Mouse (Mus musculus): ENCODE results near the gene Snupn. TPM values are rescaled to one million over a fixed set of nuclear protein-coding genes. Genes with fewer than 3 reads are reported as not detected.
"Not testable (repeated sequence)": the region's sequence is repeated elsewhere in the genome, so short reads cannot be mapped to it uniquely, and the experiment has no call there.

Gene Snupn
- 10 to 100 TPM; 13.5 to 16.5 (median 15.5) TPM for total RNA-seq (2022)

DNA sequence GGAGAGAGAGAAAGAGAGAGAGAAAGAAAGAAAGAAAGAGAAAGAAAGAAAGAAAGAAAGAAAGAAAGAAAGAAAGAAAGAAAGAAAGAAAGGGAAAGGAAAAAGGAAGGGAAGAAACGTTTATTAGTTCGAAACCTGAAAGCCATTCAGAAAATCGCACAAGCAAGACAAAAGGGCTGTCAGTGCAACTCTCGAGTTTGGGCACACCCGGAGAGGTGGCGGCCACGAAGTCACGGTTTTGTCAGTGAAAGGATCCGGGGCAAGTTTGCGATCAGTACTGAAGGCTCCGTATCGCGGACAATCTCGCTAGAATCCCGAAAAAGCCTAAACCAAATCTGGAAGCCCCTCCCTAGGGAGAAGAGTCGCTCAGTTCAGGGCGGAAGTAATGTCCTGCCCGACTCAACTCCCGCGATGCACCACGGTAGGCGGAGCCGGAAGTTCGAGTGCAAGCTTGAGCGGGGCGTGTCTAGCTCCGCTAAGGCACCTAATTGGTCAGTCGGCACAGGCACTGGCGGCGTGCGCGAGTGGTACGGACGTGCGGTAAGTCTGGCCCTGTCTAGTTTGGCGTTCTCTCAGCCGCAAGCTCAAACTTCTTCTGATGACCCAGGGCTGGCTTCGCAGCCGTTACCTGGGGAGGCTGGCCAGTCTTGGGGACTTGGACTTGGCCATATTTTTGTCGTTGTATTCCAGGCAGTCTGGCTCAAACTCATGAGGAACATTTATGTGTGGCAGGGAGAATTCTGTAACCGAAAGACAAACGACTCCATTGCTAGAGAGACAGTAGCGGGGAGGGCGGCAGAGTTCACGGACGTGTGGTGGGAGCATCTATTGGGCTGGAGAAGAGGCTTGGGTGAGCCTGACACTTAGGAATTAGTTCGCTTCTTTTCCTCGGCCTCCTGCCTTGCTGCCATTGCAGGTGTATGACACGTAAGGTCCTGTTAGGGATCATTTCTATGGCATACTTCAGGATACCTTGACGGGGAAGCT, at the start of gene Snupn:
Gene Snupn, plus strand, starts transcription at position 465 of the 987 bp plus-strand sequence.
- DNase-seq (ENCODE audit: low spot score in 2 of 2) = peak; percentile 84 to 94

DNA sequence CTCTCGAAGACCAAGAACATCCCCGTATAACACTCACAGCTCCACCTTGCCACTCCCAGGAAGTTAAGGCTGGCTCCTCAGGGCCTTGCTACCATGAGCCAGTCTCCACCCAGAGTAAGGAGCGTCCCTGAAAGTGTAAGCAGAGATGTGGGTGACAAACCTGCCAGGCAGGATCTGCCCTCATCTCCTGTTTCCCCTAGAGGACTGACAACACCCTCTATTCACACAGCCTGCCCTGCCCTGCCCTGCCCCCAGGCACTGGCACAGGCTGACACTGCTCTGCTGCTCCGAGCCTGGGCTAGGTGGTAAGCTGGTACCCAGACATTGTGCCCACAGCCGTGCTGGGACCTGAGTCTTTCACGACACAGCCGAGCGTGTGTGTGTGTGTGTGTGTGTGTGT, 49.5 kb upstream of the Snupn start:
- no peak for DNase-seq (ENCODE audit: low spot score in 2 of 2)

DNA sequence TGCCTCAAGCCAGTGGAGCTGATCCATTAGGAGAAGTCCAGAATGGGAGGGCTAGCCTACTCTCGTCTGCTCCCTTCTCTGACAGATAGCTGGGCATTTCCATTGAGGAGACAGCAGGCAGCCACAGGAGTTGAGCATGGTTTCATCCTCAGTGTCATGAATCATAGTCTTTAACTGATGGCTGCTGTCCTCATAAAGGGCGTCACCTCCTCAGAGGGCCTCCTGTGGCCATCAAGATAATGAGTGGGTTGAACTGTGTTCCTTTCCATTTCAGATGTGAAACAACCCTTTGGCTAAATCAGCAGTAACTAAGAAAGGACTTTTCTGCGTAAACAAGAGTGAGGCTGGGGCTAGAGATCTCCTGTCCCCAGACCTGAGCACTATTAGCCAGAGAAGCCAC, 47.0 kb upstream of the Snupn start:
- DNase-seq (ENCODE audit: low spot score in 2 of 2) = no peak

DNA sequence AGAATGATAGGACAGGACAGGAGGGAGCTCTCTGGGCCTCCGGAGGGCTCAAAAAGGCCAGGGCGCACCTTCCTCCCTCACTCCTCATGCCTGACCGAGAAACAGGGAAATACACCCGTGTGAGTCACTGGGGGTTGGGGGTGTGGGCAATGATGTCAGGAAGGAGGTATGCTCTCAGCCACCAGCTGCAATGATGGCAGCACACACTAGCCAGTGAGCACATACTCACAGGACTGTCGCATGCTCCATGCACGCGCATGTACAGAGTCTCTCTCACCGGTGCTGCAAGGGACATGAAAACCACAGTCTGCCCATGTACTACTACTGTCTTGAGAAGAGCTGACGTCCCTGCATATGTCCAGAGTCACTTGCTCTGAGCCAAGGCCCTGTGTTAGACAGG, 43.1 kb upstream of the Snupn start:
- DNase-seq (ENCODE audit: low spot score in 2 of 2) = no peak

DNA sequence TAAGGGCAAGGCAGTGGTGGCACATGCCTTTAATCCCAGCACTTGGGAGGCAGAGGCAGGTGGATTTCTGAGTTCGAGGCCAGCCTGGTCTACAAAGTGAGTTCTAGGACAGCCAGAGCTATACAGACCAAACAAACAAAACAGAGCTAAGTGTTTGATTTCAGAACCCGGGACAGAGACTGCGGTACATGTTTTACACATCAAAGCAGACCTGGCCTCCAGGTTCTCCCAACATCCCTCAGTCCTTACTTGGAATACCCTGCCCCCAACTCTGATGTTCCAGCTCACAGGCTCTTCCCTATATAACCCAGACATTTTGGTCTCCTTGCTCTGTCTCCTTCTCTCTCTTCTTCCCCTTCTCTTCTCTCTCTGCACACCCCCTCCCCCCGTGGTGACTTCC, 40.7 kb upstream of the Snupn start:
- not testable (repeated sequence) for DNase-seq (ENCODE audit: low spot score in 2 of 2)

DNA sequence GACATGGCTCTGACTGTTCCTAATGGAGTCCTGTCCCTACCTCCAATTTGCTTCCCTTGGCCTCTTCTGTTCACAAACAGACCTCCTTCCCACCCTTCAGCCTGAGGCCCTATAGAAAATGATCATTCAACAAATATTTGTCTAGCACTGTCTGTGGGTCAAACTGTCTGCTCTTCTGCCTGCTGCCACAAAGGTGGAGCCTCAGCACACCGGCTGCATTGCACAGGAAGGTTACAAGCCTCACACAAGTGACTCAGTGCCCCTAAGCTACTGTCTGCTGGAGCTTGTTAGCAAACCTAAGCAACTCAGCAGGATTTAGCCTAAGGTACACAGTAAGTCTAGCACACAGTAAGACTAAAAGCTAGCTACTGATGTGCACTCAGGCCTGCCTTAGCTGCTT, 39.7 kb upstream of the Snupn start:
- no peak for DNase-seq (ENCODE audit: low spot score in 2 of 2)

DNA sequence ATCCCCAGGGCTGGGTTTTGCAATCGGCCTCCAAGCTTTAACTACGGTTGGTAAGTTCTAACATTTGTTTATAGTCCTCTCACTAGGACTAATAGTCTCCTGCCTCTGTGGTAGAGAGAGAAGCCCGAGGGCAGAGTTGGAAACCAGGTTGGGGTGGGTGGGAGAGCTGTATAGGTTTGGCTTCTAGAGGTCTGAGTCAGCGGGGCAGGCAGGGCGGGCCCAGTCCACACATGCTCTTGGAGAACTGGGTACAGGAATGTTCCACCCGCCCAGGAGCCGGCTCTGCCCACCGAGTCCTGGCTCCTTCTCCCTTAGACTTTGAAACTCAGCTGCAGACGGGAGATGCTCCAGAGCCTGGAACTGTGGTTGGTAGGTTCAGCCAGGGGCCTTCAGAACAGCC, 36.7 kb upstream of the Snupn start:
- no peak for DNase-seq (ENCODE audit: low spot score in 2 of 2)

DNA sequence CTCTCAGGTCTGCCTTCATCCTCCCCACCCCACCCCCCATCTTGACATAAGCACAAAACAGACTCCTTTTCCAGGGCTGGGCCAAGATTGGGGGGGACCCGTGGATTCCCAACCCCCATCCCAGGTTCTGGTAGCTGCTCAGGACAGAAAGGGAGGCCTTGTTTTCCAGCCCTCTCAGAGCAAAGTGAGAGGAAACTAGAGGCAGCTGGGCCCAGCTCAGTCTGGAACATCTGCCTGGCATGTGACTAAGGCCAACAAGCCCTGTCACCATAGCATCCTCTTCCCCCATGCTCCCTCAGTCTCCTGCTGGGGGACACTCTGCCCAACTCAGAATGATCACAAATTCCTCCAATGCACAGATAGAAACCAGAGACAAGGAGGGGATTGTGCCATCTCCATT, 35.6 kb upstream of the Snupn start:
- no peak for DNase-seq (ENCODE audit: low spot score in 2 of 2)

DNA sequence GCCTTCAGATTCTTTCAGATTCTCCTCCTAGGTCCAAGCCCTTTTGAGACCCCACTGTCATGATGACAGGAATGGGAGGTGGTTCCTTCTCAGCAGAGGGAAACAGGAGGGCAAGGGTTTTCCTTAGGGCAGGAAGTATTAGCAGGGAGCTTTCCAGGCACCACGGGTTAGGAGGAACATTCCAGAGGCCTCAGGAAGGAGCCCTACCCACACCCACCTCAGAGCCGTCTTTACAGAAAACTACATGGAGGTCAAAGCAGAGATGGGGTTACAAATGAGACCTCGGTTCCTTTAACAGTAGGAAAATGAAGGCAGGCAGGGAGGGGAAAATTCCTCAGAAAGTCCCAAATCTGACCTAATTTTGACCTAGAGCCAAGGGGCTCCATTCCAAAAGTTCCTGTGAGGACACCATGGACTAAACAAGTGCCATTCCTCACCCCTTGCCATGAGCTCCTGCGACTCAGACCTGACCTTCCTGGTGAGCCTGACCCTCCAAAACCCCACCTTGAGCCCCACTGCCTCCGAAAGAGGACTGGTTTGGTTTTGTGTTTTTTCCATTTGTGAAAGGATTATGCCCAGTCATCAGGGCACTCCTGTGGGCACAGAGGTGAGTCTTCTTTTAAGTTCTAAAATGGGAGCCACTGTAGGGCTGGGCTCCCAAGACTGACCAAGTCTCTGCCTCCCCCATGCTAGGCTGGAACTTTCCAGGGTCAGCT, 34.8 kb upstream of the Snupn start:
- DNase-seq (ENCODE audit: low spot score in 2 of 2) = no peak

DNA sequence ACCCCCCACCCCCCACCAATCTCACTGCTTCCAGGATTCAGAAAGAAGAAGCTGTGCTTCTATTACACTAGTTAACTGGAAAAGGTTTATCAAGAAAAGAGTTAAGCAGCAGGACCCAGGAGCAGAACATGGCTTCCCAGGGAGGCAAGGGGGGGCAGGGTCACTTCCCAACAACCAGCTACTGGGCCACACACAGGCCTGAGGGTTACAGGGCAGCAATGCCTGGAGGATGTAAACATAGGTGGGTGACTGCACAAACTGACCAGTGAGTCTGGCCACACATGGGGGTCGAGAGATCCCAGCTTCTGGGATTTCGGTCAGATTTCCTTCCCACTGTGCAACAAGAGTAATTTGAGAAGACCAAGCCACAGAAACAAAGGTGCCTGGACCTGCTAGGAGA, 33.5 kb upstream of the Snupn start:
- DNase-seq (ENCODE audit: low spot score in 2 of 2) = no peak

DNA sequence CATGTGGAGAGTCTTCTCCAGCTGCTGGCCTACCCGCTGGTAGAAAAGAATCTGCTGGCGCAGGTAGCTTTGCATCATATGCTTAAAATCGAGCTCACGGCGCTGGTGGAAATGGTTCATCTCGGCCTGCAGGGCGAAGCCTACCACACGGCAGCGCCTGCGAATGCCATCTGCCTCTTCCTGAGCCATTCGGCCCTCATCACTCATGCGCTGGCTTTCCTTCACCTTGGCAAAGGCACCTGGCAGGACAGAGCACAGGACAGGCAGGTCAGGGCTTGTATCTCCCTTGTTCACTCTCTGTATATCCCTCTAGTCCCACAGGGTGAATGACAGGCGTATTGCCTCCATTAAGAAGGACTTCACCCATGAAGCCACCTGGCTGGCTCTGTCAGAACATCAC, 32.2 kb upstream of the Snupn start:
- no peak for DNase-seq (ENCODE audit: low spot score in 2 of 2)

DNA sequence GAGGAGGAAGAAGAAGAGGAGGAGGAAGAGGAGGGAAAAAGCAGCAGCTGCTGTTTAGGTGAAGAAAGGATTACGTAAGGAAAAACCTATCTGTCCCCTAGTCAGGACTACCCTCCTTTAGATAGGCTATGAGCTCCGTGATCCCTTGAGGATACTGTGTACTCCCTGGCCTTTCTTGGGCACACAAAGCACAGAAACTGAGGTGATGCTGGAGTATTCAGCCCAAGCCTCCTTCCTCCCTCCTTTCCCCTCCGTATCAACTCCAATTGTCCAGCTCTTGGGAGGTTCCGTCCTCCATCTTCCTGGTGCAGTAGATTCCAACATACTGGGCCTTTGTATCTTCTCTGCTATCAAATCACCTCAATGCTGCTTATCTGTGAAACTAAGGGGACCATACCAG, 27.9 kb upstream of the Snupn start:
- DNase-seq (ENCODE audit: low spot score in 2 of 2) = no peak

DNA sequence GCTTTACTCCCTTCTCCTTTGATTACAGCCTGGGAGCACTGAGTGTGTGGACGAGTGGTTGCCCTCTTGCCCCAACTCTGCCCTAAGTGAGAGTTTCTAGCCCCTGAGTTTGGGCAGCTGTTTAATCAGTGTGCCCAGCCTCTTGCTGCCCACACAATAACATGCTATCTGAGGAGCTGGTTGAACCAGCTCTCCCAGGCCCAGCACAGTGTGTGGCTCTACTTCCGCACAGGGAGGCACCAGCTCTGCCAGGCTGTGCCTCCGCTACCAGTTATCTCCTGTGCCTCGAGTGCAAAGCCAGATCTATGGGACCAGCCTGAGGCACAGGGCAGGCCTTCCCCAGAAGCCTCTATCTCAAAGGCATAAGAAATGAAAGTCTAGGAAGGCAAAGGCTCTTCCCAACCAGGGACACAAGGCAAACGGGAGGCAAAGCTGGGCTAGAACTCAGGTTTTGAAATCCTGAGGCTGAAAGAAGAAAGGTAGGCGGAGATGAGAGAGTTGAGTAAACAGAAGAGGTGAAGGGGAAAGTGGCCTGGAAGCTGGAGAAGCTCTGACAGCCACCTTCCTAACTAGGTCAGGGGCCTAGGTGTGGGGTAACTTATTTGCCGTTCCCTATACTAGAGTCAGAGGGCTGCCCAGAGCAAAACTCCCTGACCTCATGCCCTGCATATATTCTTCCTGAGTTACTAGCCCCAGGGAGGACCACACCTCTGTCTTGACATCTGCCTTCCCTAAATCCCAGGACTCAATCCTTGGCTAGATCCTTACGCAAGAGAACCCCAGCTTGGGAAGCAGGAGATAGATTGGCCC, 26.6 kb upstream of the Snupn start:
- DNase-seq (ENCODE audit: low spot score in 2 of 2) = no peak

DNA sequence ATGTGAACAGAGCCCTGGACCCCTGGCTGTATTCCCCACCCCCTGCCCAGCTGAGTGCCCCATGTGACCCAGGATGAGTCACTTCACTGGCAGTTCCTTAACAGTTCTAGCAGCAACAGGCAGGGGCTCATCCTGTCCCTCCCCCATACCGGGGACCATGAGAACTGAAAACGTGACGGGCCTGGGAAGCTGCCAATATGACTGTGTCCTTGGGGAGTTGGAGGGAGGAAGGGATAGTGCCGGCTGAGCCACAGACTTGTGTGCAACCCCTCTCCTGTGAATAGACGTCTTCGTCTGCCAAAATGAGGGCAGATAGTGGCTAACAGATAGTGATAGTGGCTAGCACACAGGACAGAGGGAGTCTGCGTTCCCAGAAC, 26.0 kb upstream of the Snupn start:
- peak in 1 of 2 experiments; percentile 48 for DNase-seq (ENCODE audit: low spot score in 2 of 2)

DNA sequence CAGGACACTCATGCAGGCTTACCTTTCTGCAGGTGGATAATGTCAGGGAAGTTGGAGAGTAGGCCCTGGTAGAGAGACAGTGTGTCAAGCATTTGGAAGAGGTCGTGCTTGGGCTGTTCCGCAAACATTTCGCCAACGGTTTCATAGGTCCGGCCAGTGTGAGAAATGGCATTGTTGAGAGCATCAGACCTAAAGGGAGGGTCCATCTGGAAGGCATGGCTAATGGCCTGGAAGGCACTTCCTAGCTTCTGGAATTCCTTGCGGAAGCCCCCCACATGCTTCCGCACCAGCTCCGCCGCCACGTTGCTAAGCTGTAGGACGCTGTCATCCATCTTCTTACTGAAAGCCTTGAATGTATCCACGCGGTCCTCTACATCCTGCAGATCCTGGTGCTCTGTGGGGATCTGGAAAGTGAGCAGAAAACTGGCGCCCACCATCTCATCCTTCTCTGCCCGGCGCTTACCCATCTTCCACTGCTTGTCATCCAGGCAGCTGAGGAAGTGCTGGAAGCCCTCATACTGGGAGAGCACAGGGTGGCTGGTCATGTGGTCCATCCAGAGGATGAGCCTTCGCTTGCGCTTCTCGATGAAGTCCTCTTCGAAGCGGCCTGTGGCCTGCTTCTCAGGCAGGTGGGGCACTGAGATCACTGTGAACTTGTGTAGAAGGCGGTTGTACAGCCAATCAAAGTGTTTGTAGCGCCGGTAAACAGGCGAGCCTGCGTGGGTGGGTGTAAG, 25.2 kb upstream of the Snupn start:
- DNase-seq (ENCODE audit: low spot score in 2 of 2) = no peak

DNA sequence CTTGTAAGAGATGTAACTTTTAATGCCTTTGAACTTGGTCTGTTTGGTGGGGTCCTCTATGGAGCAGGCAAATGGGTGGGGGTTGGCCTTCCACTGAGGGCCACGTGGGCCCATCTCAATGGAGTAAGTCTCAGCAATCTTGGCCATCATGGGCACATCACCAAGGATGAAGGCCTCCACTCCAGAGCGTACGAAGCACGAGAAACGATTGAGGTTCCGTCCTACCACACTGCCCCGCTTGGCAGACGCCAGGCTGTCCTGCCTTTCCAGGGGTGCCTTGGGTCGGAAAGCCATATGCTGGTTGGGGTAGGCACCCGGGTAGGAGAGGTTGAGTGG, 24.7 kb upstream of the Snupn start:
- DNase-seq (ENCODE audit: low spot score in 2 of 2) = no peak

DNA sequence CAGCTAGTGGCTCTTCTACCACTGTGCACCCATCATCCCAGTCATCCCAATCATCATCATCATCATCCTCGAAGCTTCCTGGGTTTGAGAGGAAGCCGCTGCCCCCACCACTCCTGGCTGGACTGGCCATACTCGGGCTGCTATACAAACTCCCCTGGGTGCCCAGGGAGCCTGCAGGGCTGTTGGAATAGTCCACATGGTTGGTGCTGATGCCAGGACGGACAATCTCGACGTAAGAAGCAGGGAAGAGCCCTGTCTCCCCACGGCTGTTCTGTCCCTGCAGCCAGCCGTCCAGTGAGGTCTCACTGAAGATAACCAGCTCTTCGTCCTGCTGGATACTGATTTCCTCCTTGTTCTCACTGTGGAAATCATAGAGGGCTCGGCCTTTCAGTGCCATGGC, 24.3 kb upstream of the Snupn start:
- DNase-seq (ENCODE audit: low spot score in 2 of 2) = no peak

DNA sequence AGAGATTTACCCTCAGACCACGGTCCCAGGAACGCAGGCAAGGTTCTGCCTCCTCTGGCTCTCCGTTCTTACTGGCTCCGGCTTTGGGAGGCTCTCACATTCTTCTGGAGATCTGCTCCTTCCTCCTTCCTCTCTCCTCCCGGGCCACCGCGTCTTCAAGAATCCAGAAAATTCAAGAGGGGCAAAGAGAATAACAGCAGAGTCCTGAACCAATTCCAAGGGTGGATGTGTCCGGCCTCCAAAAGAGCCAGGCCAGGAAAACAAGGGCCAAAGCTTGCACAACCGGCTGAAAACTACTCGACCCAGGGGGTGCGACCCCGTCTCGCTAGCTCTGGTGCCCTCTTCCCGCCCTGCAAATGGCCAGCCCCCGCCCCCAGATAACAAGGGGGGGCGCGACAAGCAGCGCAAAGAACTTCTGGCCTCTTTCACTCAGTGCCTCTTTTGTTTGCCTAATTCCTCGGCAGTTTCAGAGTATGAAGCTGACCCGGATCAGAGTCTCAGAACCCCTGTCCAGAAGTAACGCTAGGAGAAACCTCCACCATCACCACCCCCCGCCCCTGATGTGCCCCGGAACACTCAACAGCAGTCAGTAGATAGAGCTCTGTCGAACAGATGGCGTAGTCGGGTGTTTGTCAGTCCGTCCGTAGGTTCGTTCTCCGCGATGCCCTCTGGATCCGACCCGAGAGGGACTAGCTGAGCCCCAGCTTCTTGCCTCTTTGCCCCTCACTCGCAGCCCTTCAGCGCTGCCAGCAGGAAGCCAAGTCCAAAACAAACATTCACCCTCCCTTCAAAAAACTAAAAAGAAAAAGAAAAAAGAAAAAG, 23.3 kb upstream of the Snupn start:
- DNase-seq (ENCODE audit: low spot score in 2 of 2) = no peak

DNA sequence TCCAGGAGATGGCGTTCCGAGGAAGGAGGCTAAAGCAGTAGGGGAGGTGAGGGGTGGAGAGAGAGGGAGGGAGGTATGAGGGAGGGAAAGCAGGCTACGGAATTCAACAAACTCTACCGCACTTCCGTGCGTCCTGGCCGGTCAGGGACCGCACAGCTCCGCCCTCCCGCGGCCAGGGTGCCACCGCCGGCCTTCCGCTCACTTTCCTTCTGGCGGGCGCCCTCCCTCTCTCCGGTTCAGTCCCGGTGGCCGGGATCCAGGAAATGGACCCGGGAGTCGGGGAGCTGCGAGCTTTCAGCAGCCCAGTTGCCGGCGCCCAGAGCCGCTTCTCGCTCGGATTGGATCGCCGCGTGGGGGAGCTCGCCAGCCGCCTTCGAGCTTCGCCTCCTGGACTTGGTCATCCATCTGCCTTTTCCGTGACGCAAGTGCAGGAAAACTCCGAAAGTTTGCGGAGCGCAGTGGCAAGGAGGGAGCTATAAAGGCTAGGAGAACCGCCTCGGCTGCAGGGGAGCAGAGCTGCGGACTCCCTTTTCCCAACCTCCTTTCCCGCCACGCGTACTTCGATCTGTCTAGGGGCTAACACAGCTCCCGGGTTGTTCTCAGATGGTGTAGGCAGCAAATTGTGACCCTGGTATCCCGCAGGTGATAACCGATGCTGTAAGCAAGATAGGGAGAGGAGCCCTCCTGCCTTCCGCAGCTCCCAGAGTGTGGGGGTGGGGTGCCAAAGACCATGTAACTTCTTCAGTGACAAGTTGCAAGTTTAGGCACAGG, 22.5 kb upstream of the Snupn start, which contains the start of gene Snx33:
Gene Snx33, minus strand, starts transcription at position 331 of the 771 bp plus-strand sequence.
- peak; percentile 77 for DNase-seq (ENCODE audit: low spot score in 2 of 2)

Measured in left cerebral cortex, adult 8-10 months (tissue).